Mouse (Mus musculus): ENCODE results near the gene Gm17581. TPM values are rescaled to one million over a fixed set of nuclear protein-coding genes. Genes with fewer than 3 reads are reported as not detected.

Gene Gm17581
- polyA plus RNA-seq, 1 experiment from 2014 or later: not detected

GRCm38 (mm10) chr2:155774927-155775684 is 39.4 kb upstream of the Gm17581 start, which contains the start of gene Mmp24:
Mmp24 (plus strand) TSS chr2:155775342.
- Histone ChIP-seq H3K9ac (replicated peaks; ENCODE audit: low read length) (peak within 1 kb of the TSS; percentile 7; the same call in 1 of the 2 replicates), H3K36me3 (replicated peaks; ENCODE audit: control insufficient read depth, insufficient read depth, low read depth, low read length) (no peaks in the 10 kb centered on the region), H3K27ac (replicated peaks; ENCODE audit: low read depth, low read length) (no peak within 1 kb of the TSS), H3K9me3 (replicated peaks; ENCODE audit: control insufficient read depth, low read length) (no peaks in the 10 kb centered on the region), H3K4me1 (ENCODE audit: control insufficient read depth, insufficient read depth, low read length) (no peaks in the 10 kb centered on the region), H3K4me3 (ENCODE audit: low read depth, low read length) (peak within 1 kb of the TSS; percentile 40), H3K4me2 (ENCODE audit: low read depth, low read length) (peak within 1 kb of the TSS; percentile 87), H3K27me3 (ENCODE audit: control insufficient read depth, insufficient read depth, low read length) (peaks cover 18% of the 10 kb centered on the region)
- WGBS: 2% methylated on average over 44 of the region's 100 CpGs
- no peak for ATAC-seq (replicated peaks; ENCODE audit: insufficient number of reproducible peaks, low FRiP score, low TSS enrichment, low read depth)
- DNase-seq (ENCODE audit: low spot score): no peak

GRCm38 (mm10) chr2:155774261-155774926 is 38.7 kb upstream of the Gm17581 start:
- no peak overlapping the region for H3K4me3 ChIP-seq (ENCODE audit: low read depth, low read length)
- no peak for DNase-seq (ENCODE audit: low spot score)
- peaks cover 18% of the 10 kb centered on the region for H3K27me3 ChIP-seq (ENCODE audit: control insufficient read depth, insufficient read depth, low read length)
- no peak for ATAC-seq (replicated peaks; ENCODE audit: insufficient number of reproducible peaks, low FRiP score, low TSS enrichment, low read depth)
- H3K4me1 ChIP-seq (ENCODE audit: control insufficient read depth, insufficient read depth, low read length): no peaks in the 10 kb centered on the region
- no peaks in the 10 kb centered on the region for H3K9me3 ChIP-seq (replicated peaks; ENCODE audit: control insufficient read depth, low read length)
- no peaks in the 10 kb centered on the region for H3K36me3 ChIP-seq (replicated peaks; ENCODE audit: control insufficient read depth, insufficient read depth, low read depth, low read length)
- no peak overlapping the region for H3K4me2 ChIP-seq (ENCODE audit: low read depth, low read length)
- WGBS: 64% methylated on average over 11 of the region's 11 CpGs
- no peak overlapping the region for H3K27ac ChIP-seq (replicated peaks; ENCODE audit: low read depth, low read length)
- no peak overlapping the region for H3K9ac ChIP-seq (replicated peaks; ENCODE audit: low read length)

- H3K9ac ChIP-seq (replicated peaks; ENCODE audit: low read length): no peak overlapping the region
- H3K9me3 ChIP-seq (replicated peaks; ENCODE audit: control insufficient read depth, low read length): no peaks in the 10 kb centered on the region
- no peak for DNase-seq (ENCODE audit: low spot score)
- WGBS: 69% methylated on average over 4 of the region's 4 CpGs
- no peak overlapping the region for H3K4me3 ChIP-seq (ENCODE audit: low read depth, low read length)
- no peaks in the 10 kb centered on the region for H3K36me3 ChIP-seq (replicated peaks; ENCODE audit: control insufficient read depth, insufficient read depth, low read depth, low read length)
- H3K4me1 ChIP-seq (ENCODE audit: control insufficient read depth, insufficient read depth, low read length): no peaks in the 10 kb centered on the region
- no peak for ATAC-seq (replicated peaks; ENCODE audit: insufficient number of reproducible peaks, low FRiP score, low TSS enrichment, low read depth)
- H3K27ac ChIP-seq (replicated peaks; ENCODE audit: low read depth, low read length): no peak overlapping the region
- H3K27me3 ChIP-seq (ENCODE audit: control insufficient read depth, insufficient read depth, low read length): peaks cover 18% of the 10 kb centered on the region
- no peak overlapping the region for H3K4me2 ChIP-seq (ENCODE audit: low read depth, low read length)
Observed at GRCm38 (mm10) chr2:155773664-155774063, 38.0 kb upstream of the Gm17581 start.

GRCm38 (mm10) chr2:155764679-155765418 is 29.2 kb upstream of the Gm17581 start:
- Histone ChIP-seq H3K9me3 (replicated peaks; ENCODE audit: control insufficient read depth, low read length) (no peaks in the 10 kb centered on the region), H3K4me1 (ENCODE audit: control insufficient read depth, insufficient read depth, low read length) (no peaks in the 10 kb centered on the region), H3K27ac (replicated peaks; ENCODE audit: low read depth, low read length) (no peak overlapping the region), H3K36me3 (replicated peaks; ENCODE audit: control insufficient read depth, insufficient read depth, low read depth, low read length) (no peaks in the 10 kb centered on the region), H3K4me2 (ENCODE audit: low read depth, low read length) (no peak overlapping the region), H3K9ac (replicated peaks; ENCODE audit: low read length) (no peak overlapping the region), H3K4me3 (ENCODE audit: low read depth, low read length) (no peak overlapping the region), H3K27me3 (ENCODE audit: control insufficient read depth, insufficient read depth, low read length) (no peaks in the 10 kb centered on the region)
- DNase-seq (ENCODE audit: low spot score): peak; percentile 90
- 55% methylated on average over 13 of the region's 13 CpGs for WGBS
- 0 out of 2 replicates have a peak, but pooled peaks have one; percentile 48 for ATAC-seq (replicated peaks; ENCODE audit: insufficient number of reproducible peaks, low FRiP score, low TSS enrichment, low read depth)

GRCm38 (mm10) chr2:155756855-155757566 is 21.3 kb upstream of the Gm17581 start:
- DNase-seq (ENCODE audit: low spot score): no peak
- no peak overlapping the region for H3K4me3 ChIP-seq (ENCODE audit: low read depth, low read length)

GRCm38 (mm10) chr2:155755746-155756145 is 20.1 kb upstream of the Gm17581 start:
- peak; percentile 39 for DNase-seq (ENCODE audit: low spot score)
- Histone ChIP-seq H3K4me3 (ENCODE audit: low read depth, low read length) (no peak overlapping the region), H3K36me3 (replicated peaks; ENCODE audit: control insufficient read depth, insufficient read depth, low read depth, low read length) (no peaks in the 10 kb centered on the region), H3K9me3 (replicated peaks; ENCODE audit: control insufficient read depth, low read length) (no peaks in the 10 kb centered on the region), H3K27ac (replicated peaks; ENCODE audit: low read depth, low read length) (no peak overlapping the region), H3K4me2 (ENCODE audit: low read depth, low read length) (no peak overlapping the region), H3K27me3 (ENCODE audit: control insufficient read depth, insufficient read depth, low read length) (no peaks in the 10 kb centered on the region), H3K9ac (replicated peaks; ENCODE audit: low read length) (no peak overlapping the region), H3K4me1 (ENCODE audit: control insufficient read depth, insufficient read depth, low read length) (no peaks in the 10 kb centered on the region)
- no peak for ATAC-seq (replicated peaks; ENCODE audit: insufficient number of reproducible peaks, low FRiP score, low TSS enrichment, low read depth)
- WGBS: 6% methylated on average over 1 of the region's 1 CpGs

More at GRCm38 (mm10) chr2:155756855-155757566, 21.3 kb upstream of the Gm17581 start:
- H3K9me3 ChIP-seq (replicated peaks; ENCODE audit: control insufficient read depth, low read length): no peaks in the 10 kb centered on the region
- no peak for ATAC-seq (replicated peaks; ENCODE audit: insufficient number of reproducible peaks, low FRiP score, low TSS enrichment, low read depth)
- H3K9ac ChIP-seq (replicated peaks; ENCODE audit: low read length): no peak overlapping the region
- no peaks in the 10 kb centered on the region for H3K27me3 ChIP-seq (ENCODE audit: control insufficient read depth, insufficient read depth, low read length)
- no peak overlapping the region for H3K27ac ChIP-seq (replicated peaks; ENCODE audit: low read depth, low read length)
- H3K36me3 ChIP-seq (replicated peaks; ENCODE audit: control insufficient read depth, insufficient read depth, low read depth, low read length): no peaks in the 10 kb centered on the region
- WGBS: 57% methylated on average over 14 of the region's 14 CpGs
- H3K4me2 ChIP-seq (ENCODE audit: low read depth, low read length): no peak overlapping the region
- no peaks in the 10 kb centered on the region for H3K4me1 ChIP-seq (ENCODE audit: control insufficient read depth, insufficient read depth, low read length)

- Histone ChIP-seq H3K27me3 (ENCODE audit: control insufficient read depth, insufficient read depth, low read length) (no peaks in the 10 kb centered on the region), H3K9ac (replicated peaks; ENCODE audit: low read length) (peak within 1 kb of the TSS; percentile 60), H3K4me2 (ENCODE audit: low read depth, low read length) (peak within 1 kb of the TSS; percentile 71), H3K4me3 (ENCODE audit: low read depth, low read length) (peak within 1 kb of the TSS; percentile 29), H3K36me3 (replicated peaks; ENCODE audit: control insufficient read depth, insufficient read depth, low read depth, low read length) (no peaks in the 10 kb centered on the region), H3K4me1 (ENCODE audit: control insufficient read depth, insufficient read depth, low read length) (no peaks in the 10 kb centered on the region), H3K27ac (replicated peaks; ENCODE audit: low read depth, low read length) (no peak within 1 kb of the TSS), H3K9me3 (replicated peaks; ENCODE audit: control insufficient read depth, low read length) (no peaks in the 10 kb centered on the region)
- ATAC-seq (replicated peaks; ENCODE audit: insufficient number of reproducible peaks, low FRiP score, low TSS enrichment, low read depth) (no peak; the same call in 1 of the 2 replicates), DNase-seq (ENCODE audit: low spot score) (peak; percentile 63)
- 2% methylated on average over 25 of the region's 25 CpGs for WGBS
Observed at GRCm38 (mm10) chr2:155751014-155751786, 15.5 kb upstream of the Gm17581 start, which contains the start of gene Procr. Procr (plus strand) TSS chr2:155751117.
